Mouse (Mus musculus): ENCODE measurements around the gene Mlkl. TPM values are rescaled to one million over a fixed set of nuclear protein-coding genes. Genes with fewer than 3 reads are reported as not detected.
"Not testable (repeated sequence)": the region's sequence is repeated elsewhere in the genome, so short reads cannot be mapped to it uniquely, and the experiment has no call there.

The Mlkl gene
- total and polyA plus RNA-seq, 3 experiments = 0.72 to 7.9 (median 1.5) TPM

- no peaks in the 10 kb centered on the region; the same call in 1 of the 2 replicates for H3K79me2 ChIP-seq (replicated peaks; ENCODE audit: control insufficient read depth, extremely low read depth, insufficient read depth, poor library complexity, severe bottlenecking)
- dilution Hi-C loops (cut with MboI; ENCODE audit: extremely low pct_ligation_motif_present, extremely low pct_unique_long_range_greater_than_20kb, low sequenced_read_pairs) = no loop called here
- in situ Hi-C loops (cut with MboI; ENCODE audit: low pct_ligation_motif_present, low pct_unique_long_range_greater_than_20kb, low sequenced_read_pairs) = no loop called here
- peaks cover 0 to 4% of the 10 kb centered on the region in 2 experiments for H3K36me3 ChIP-seq (replicated peaks in 1 of 2; ENCODE audit: control insufficient read depth in 1 of 2, insufficient read depth in 1 of 2, low read length in 1 of 2)
- H3K4me1 ChIP-seq (ENCODE audit: control insufficient read depth in 1 of 2, insufficient read depth in 2 of 2) = peaks cover 0 to 11% of the 10 kb centered on the region in 2 experiments; a peak in 2 of 4 replicates
- DNase-seq (ENCODE audit: extremely low read depth) = no peak
- no peak overlapping the region for H3K27ac ChIP-seq (ENCODE audit: insufficient read depth, low read depth)
- peak overlapping the region in 2 of 3 experiments; percentile 13 to 69 for H3K4me3 ChIP-seq (replicated peaks in 1 of 3; ENCODE audit: low read depth in 2 of 3, low read length in 2 of 3, poor library complexity in 1 of 3)
- TF ChIP-seq KAT2A (IDR thresholded peaks at IDR 0.05; ENCODE audit: insufficient replicate concordance, low read length) (no peak), CTCF (conservative IDR thresholded peaks at IDR 0.05 in 1 of 2, IDR thresholded peaks at IDR 0.05 in 1 of 2; ENCODE audit: low read depth in 2 of 2, low read length in 2 of 2) (peak in 1 of 2 experiments; percentile 49; a peak in 2 of 4 replicates)
- no peaks in the 10 kb centered on the region for H3K9me3 ChIP-seq (replicated peaks; ENCODE audit: low read length)
- peak overlapping the region; percentile 76 for H3K9ac ChIP-seq (ENCODE audit: insufficient read depth, low read depth)
- peak overlapping the region; percentile 76 for H3K4me2 ChIP-seq (ENCODE audit: insufficient read depth, low read depth, poor library complexity, severe bottlenecking)
- H3K27me3 ChIP-seq (replicated peaks) = peaks cover 35% of the 10 kb centered on the region
Measured at GRCm38 (mm10) chr8:111336692-111337091, 1.3 kb downstream of the Mlkl start.

DNA sequence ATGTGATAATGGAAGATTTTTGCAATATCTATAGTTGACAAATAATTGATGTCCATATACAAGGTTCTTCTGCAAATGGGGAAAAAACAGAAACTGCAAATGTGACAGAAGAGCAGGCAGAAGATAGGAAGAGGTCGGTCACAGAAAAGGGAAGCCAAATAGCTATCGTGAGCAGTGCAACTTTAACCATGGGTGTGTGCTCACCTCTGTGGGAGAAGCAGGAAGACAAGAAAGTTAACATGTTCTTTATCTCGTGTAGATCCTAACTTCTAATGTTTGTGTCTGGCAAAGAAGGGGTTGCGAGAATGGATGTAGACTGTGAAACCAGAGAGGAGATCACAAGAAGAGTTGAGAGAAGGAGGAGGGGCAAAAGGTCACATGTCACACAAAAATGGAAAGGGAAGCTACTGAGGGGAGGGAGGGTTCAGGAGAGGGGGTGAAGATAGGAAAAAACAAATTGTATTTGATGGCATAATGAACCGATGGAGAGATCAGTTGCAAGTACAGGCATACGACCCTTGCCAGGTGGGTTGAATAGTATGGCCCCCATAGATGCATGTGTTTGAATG lies 12.7 kb downstream of the Mlkl start:
- no peak overlapping the region for H3K4me3 ChIP-seq (replicated peaks in 1 of 3; ENCODE audit: low read depth in 2 of 3, low read length in 2 of 3, poor library complexity in 1 of 3)
- TF ChIP-seq UBTF (IDR thresholded peaks at IDR 0.05; ENCODE audit: low read depth, low read length) (no peak), ELF1 (IDR thresholded peaks at IDR 0.05; ENCODE audit: low read depth, low read length) (no peak), BHLHE40 (IDR thresholded peaks at IDR 0.05; ENCODE audit: low read depth, low read length) (no peak), HCFC1 (IDR thresholded peaks at IDR 0.05; ENCODE audit: low read depth, low read length) (no peak), CTCF (conservative IDR thresholded peaks at IDR 0.05 in 1 of 2, IDR thresholded peaks at IDR 0.05 in 1 of 2; ENCODE audit: low read depth in 2 of 2, low read length in 2 of 2) (no peak)
- no peak overlapping the region for H3K27ac ChIP-seq (ENCODE audit: insufficient read depth, low read depth)
- no peak overlapping the region for H3K9ac ChIP-seq (ENCODE audit: insufficient read depth, low read depth)
- peaks cover 4% of the 10 kb centered on the region for H3K9me3 ChIP-seq (replicated peaks; ENCODE audit: low read length)
- no peaks in the 10 kb centered on the region for H3K79me2 ChIP-seq (replicated peaks; ENCODE audit: control insufficient read depth, extremely low read depth, insufficient read depth, poor library complexity, severe bottlenecking)
- in situ Hi-C loops (cut with MboI; ENCODE audit: low pct_ligation_motif_present, low pct_unique_long_range_greater_than_20kb, low sequenced_read_pairs) (no loop called here), dilution Hi-C loops (cut with MboI; ENCODE audit: extremely low pct_ligation_motif_present, extremely low pct_unique_long_range_greater_than_20kb, low sequenced_read_pairs) (no loop called here)
- H3K4me1 ChIP-seq (ENCODE audit: control insufficient read depth in 1 of 2, insufficient read depth in 2 of 2) = no peaks in the 10 kb centered on the region
- H3K27me3 ChIP-seq (replicated peaks) = peaks cover 34% of the 10 kb centered on the region
- H3K4me2 ChIP-seq (ENCODE audit: insufficient read depth, low read depth, poor library complexity, severe bottlenecking) = no peak overlapping the region
- DNase-seq (ENCODE audit: extremely low read depth) = no peak
- peaks cover 0 to 6% of the 10 kb centered on the region in 2 experiments for H3K36me3 ChIP-seq (replicated peaks in 1 of 2; ENCODE audit: control insufficient read depth in 1 of 2, insufficient read depth in 1 of 2, low read length in 1 of 2)

- Histone ChIP-seq H3K4me1 (ENCODE audit: control insufficient read depth in 1 of 2, insufficient read depth in 2 of 2) (no peaks in the 10 kb centered on the region), H3K27ac (ENCODE audit: insufficient read depth, low read depth) (no peak overlapping the region), H3K9ac (ENCODE audit: insufficient read depth, low read depth) (no peak overlapping the region), H3K79me2 (replicated peaks; ENCODE audit: control insufficient read depth, extremely low read depth, insufficient read depth, poor library complexity, severe bottlenecking) (no peaks in the 10 kb centered on the region), H3K9me3 (replicated peaks; ENCODE audit: low read length) (peaks cover 2% of the 10 kb centered on the region), H3K27me3 (replicated peaks) (peaks cover 33% of the 10 kb centered on the region), H3K4me2 (ENCODE audit: insufficient read depth, low read depth, poor library complexity, severe bottlenecking) (no peak overlapping the region), H3K36me3 (replicated peaks in 1 of 2; ENCODE audit: control insufficient read depth in 1 of 2, insufficient read depth in 1 of 2, low read length in 1 of 2) (peaks cover 0 to 7% of the 10 kb centered on the region in 2 experiments), H3K4me3 (replicated peaks in 1 of 3; ENCODE audit: low read depth in 2 of 3, low read length in 2 of 3, poor library complexity in 1 of 3) (no peak overlapping the region)
- no peak for DNase-seq (ENCODE audit: extremely low read depth)
- in situ Hi-C loops (cut with MboI; ENCODE audit: low pct_ligation_motif_present, low pct_unique_long_range_greater_than_20kb, low sequenced_read_pairs) (no loop called here), dilution Hi-C loops (cut with MboI; ENCODE audit: extremely low pct_ligation_motif_present, extremely low pct_unique_long_range_greater_than_20kb, low sequenced_read_pairs) (no loop called here)
- TF ChIP-seq CHD2 (IDR thresholded peaks at IDR 0.05; ENCODE audit: low read length) = no peak
- TF ChIP-seq MAX (IDR thresholded peaks at IDR 0.05; ENCODE audit: low read length) = no peak
- TF ChIP-seq UBTF (IDR thresholded peaks at IDR 0.05; ENCODE audit: low read depth, low read length) = no peak
- no peak for TF ChIP-seq ZNF384 (IDR thresholded peaks at IDR 0.05; ENCODE audit: low read depth, low read length)
- no peak for TF ChIP-seq TCF12 (IDR thresholded peaks at IDR 0.05; ENCODE audit: low read depth, low read length)
- no peak for TF ChIP-seq ETS1 (conservative IDR thresholded peaks at IDR 0.05; ENCODE audit: low read depth, low read length)
- no peak for TF ChIP-seq MEF2A (IDR thresholded peaks at IDR 0.05; ENCODE audit: borderline replicate concordance, low read depth, low read length)
- TF ChIP-seq RCOR1 (conservative IDR thresholded peaks at IDR 0.05; ENCODE audit: low read depth, low read length) = no peak
- TF ChIP-seq POLR2A (IDR thresholded peaks at IDR 0.05; ENCODE audit: low read depth, low read length) = no peak
- TF ChIP-seq USF2 (conservative IDR thresholded peaks at IDR 0.05; ENCODE audit: low read depth, low read length) = no peak
- TF ChIP-seq ZMIZ1 (IDR thresholded peaks at IDR 0.05; ENCODE audit: low read depth, low read length) = no peak
- TF ChIP-seq SIN3A (IDR thresholded peaks at IDR 0.05; ENCODE audit: low read length) = no peak
- TF ChIP-seq MAFK (IDR thresholded peaks at IDR 0.05; ENCODE audit: insufficient replicate concordance, low read length) = no peak
- no peak for TF ChIP-seq PAX5 (IDR thresholded peaks at IDR 0.05; ENCODE audit: low read length)
- no peak for TF ChIP-seq BHLHE40 (IDR thresholded peaks at IDR 0.05; ENCODE audit: low read depth, low read length)
- no peak for TF ChIP-seq POLR2AphosphoS2 (IDR thresholded peaks at IDR 0.05; ENCODE audit: low read depth, low read length)
Measured at GRCm38 (mm10) chr8:111314729-111315128, 23.2 kb downstream of the Mlkl start.

GRCm38 (mm10) chr8:111313961-111314360 lies 24.0 kb downstream of the Mlkl start:
- H3K9ac ChIP-seq (ENCODE audit: insufficient read depth, low read depth); in situ Hi-C loops (cut with MboI; ENCODE audit: low pct_ligation_motif_present, low pct_unique_long_range_greater_than_20kb, low sequenced_read_pairs); DNase-seq (ENCODE audit: extremely low read depth); H3K36me3 ChIP-seq (replicated peaks in 1 of 2; ENCODE audit: control insufficient read depth in 1 of 2, insufficient read depth in 1 of 2, low read length in 1 of 2); H3K4me1 ChIP-seq (ENCODE audit: control insufficient read depth in 1 of 2, insufficient read depth in 2 of 2); dilution Hi-C loops (cut with MboI; ENCODE audit: extremely low pct_ligation_motif_present, extremely low pct_unique_long_range_greater_than_20kb, low sequenced_read_pairs); H3K27ac ChIP-seq (ENCODE audit: insufficient read depth, low read depth); H3K4me3 ChIP-seq (replicated peaks in 1 of 3; ENCODE audit: low read depth in 2 of 3, low read length in 2 of 3, poor library complexity in 1 of 3); H3K4me2 ChIP-seq (ENCODE audit: insufficient read depth, low read depth, poor library complexity, severe bottlenecking); H3K79me2 ChIP-seq (replicated peaks; ENCODE audit: control insufficient read depth, extremely low read depth, insufficient read depth, poor library complexity, severe bottlenecking); H3K9me3 ChIP-seq (replicated peaks; ENCODE audit: low read length): not testable (repeated sequence)
- H3K27me3 ChIP-seq (replicated peaks) = peaks cover 26% of the 10 kb centered on the region

All from CH12.LX (cell line).